Mouse (Mus musculus) embryonic fibroblast, embryonic 13.5 days (primary cell): ENCODE results near the gene Cyfip2. TPM values are rescaled to one million over a fixed set of nuclear protein-coding genes. Genes with fewer than 3 reads are reported as not detected.

Source experiments
- H3K27ac ChIP-seq: 2 replicates; pipeline ENCODE4 v1.5.1; 2012; ENCODE audit warnings: low read length, control low read depth, inconsistent platforms; ENCODE audit not compliant: insufficient read depth
- H3K4me1 ChIP-seq: 2 replicates; pipeline ENCODE4 v1.6.1; 2011; ENCODE audit warnings: low read length; ENCODE audit not compliant: control insufficient read depth, insufficient read depth
- H3K4me3 ChIP-seq: 2 replicates; pipeline ENCODE4 v1.5.1; 2011; ENCODE audit warnings: mild to moderate bottlenecking, control low read depth, low read length; ENCODE audit not compliant: insufficient read depth
- CTCF ChIP-seq: IDR thresholded peaks from 2 replicates; pipeline ENCODE4 v1.5.1; 2011; ENCODE audit warnings: mild to moderate bottlenecking, control low read depth, low read length, moderate library complexity, borderline replicate concordance; ENCODE audit not compliant: insufficient read depth
- POLR2A ChIP-seq: IDR thresholded peaks from 2 replicates; pipeline ENCODE4 v1.6.1; 2011; ENCODE audit warnings: low read depth, mild to moderate bottlenecking, control low read depth, low read length, moderate library complexity
- polyA plus RNA-seq: library from polyadenylated mRNA; stranded (reverse); fragments of >200 nt; gene quantifications from 2 replicates; pipeline ENCODE4 v1.2.4, GENCODE M21; 2011; ENCODE audit warnings: low read depth; ENCODE audit not compliant: missing spikeins, insufficient read length

The Cyfip2 gene
- polyA plus RNA-seq, 1 experiment: 1.0 TPM

DNA sequence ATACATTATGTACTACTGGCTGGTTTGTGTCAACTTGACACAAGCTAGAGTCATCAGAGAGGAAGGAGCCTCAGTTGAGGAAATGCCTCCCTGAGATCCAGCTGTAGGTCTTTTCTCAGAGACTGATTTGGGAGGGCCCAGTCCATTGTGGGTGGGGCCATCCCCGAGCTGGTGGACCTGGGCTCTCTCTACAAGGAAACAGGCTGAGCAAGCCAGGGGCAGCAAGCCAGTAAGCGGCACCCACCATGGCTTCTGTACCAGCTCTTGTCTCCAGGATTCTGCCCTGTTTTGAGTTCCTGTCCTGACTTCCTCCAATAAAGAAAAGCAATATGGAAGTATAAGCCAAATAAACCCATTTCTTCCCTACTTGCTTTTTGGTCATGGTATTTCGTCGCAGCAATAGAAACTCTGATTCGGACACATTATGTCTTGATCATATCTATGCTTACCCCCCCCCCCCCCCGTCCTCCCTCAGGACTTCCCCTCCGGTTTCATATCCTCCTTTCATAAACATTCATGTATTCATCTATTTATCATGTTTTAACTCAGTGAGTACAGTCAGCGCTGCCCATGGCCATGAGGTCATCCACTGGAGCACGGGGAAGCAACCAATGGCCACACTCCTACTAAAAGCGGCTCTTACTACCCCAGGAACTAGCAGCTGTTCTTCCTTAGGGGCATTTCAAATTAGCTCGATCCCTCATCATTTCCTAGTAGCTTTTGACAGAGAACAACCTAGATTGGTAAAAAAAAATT lies 47.5 kb downstream of the Cyfip2 start:
- Histone ChIP-seq H3K4me3 (no peak overlapping the region), H3K4me1 (0 out of 2 replicates have a peak, but pooled peaks cover 2% of the 10 kb centered on the region), H3K27ac (no peak overlapping the region)
- TF ChIP-seq CTCF (no peak), POLR2A (no peak)

DNA sequence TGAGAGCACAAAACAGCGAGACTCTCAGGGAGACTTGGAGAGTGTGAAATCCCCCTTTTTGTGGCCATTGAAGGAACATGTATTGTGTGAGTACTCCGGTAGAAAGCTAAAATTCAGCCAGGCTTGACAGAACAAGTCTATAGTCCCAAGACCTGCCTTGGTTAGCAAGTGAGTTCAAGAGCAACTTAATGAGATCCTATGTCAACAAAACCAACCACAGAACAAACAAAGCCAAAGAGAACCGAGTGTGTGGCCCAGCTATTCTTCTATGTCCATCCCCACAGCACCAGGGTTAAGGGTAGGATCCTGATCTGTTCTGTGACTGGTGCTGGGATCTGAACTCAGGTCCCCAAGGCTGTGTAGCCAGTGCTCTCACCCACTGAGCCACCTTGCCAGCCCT lies 48.1 kb downstream of the Cyfip2 start:
- Histone ChIP-seq H3K4me1 (0 out of 2 replicates have a peak, but pooled peaks cover 2% of the 10 kb centered on the region), H3K27ac (no peak overlapping the region), H3K4me3 (no peak overlapping the region)
- no peak for TF ChIP-seq CTCF
- TF ChIP-seq POLR2A: no peak

DNA sequence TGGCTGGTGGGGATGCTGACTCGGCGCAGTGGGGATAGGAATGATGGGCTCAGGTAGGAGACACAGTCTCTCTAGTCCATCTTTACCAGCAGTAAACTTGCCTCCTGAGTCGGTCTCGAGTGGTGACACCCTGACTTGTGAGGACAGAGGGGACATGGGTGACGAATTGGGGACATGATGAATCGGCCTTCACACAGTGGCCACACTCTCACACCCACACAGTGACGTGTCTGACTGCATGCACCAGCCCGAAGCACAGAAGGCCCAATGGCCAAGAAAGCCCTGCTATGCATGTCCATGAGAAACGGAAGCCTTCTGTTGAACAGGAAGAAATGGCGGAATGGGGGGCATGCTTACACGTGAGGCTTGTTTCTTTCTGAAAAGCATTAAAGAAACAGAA lies 49.4 kb downstream of the Cyfip2 start:
- 0 out of 2 replicates have a peak, but pooled peaks cover 2% of the 10 kb centered on the region for H3K4me1 ChIP-seq
- TF ChIP-seq POLR2A: no peak
- H3K27ac ChIP-seq: no peak overlapping the region
- H3K4me3 ChIP-seq: no peak overlapping the region

DNA sequence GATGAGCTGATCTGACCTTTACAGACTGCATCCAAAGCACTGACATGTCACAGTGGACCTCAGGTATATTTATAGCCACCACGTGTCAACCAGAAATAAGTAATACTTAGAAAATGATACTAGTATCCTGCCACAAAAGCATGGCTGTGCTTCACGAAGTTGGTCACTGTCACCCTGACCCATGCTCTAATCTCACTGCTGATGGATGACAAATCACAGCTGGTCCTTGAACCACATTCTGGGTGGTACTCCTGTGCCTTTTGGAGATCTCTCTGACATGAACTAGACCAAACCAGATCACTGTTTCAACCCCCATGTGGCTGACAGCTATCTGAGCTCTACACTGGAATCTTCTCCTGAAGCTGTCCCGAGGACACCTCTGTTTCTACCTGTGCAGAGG lies 49.8 kb downstream of the Cyfip2 start:
- Histone ChIP-seq H3K4me3 (no peak overlapping the region), H3K4me1 (0 out of 2 replicates have a peak, but pooled peaks cover 2% of the 10 kb centered on the region), H3K27ac (no peak overlapping the region)
- no peak for TF ChIP-seq POLR2A
- TF ChIP-seq CTCF: no peak

DNA sequence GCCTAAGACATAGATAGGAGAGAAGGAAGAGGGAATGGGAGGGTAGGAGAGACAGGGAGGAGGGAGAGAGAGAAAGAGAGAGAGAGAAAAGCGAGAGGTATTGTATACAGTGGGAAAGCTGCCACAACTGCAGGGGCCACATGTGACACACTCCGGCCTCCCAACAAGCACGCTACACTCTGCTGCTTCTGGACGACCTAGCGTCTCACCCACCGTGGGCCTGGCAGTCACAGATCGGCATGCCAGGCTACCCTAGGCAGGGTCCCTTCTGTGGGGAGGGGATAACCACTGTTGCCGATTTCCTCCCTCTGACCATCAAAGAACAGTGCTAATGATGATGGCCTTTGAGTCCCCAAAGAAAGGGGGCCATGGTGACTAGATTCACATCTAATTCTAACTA lies 53.9 kb downstream of the Cyfip2 start:
- H3K27ac ChIP-seq: no peak overlapping the region
- H3K4me3 ChIP-seq: no peak overlapping the region
- no peaks in the 10 kb centered on the region for H3K4me1 ChIP-seq
- TF ChIP-seq CTCF (no peak), POLR2A (no peak)

DNA sequence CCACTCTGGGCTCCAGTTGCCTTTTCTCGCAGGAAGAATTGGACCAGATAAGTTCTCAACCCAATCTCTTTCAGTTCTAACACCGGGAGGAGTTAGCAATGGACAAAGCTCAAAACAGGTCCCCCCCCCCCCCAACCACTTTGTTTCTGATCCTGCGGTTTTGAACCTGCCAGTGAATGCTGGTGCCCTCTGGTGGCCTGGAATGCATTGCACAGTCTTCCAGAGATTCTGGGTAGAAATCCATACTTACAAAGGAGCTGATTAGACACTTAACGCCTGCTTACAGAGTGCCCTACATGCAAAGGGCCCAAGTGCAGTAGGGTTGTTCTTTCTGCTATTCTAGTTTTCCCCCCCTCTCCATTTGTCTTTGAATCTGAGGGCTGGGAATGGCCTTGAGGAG lies 54.5 kb downstream of the Cyfip2 start:
- TF ChIP-seq POLR2A (no peak), CTCF (peak; percentile 26; the same call in 1 of the 2 replicates)
- no peak overlapping the region for H3K4me3 ChIP-seq
- H3K4me1 ChIP-seq: no peaks in the 10 kb centered on the region
- no peak overlapping the region for H3K27ac ChIP-seq

DNA sequence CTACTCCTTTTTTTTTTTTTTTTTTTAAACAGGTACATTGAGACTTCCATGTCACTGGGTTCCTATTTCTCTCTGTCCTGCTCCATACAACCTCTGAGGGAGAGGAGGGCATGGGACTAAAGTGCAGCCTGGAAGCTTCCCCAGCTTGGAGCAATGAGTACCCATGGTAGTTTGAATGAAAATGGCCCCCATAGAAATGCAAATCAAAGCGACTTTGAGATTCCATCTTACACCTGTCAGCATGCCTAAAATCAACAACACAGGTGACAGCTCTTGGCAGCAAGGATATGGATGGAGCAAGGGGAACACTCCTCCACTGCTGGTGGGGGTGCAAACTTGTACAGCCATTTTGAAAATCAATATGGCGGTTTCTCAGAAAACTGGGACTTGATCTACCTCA lies 57.4 kb downstream of the Cyfip2 start:
- no peak overlapping the region for H3K4me3 ChIP-seq
- no peak overlapping the region for H3K27ac ChIP-seq
- TF ChIP-seq CTCF (no peak), POLR2A (no peak)
- H3K4me1 ChIP-seq: no peaks in the 10 kb centered on the region

DNA sequence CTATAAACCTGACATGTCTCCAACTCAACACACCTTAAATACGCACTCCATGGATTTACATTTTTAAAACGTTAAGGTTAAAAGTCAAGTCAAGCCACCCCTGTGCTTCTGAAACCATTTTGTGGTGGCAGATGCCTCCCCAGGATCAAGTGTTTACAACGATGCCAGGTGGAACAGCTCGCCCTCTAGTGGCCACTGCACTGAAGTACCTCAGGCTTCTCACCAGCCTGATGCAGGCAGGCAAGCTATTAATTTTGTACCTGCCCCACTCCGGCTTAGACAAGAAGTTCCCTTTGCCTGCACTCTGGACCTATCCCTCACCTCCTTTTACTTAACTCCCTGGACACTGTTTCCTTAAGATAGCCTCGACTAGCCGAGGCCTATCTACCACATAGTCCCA lies 60.7 kb downstream of the Cyfip2 start:
- no peaks in the 10 kb centered on the region for H3K4me1 ChIP-seq
- TF ChIP-seq CTCF (peak; percentile 95), POLR2A (no peak)
- no peak overlapping the region for H3K27ac ChIP-seq
- no peak overlapping the region for H3K4me3 ChIP-seq

DNA sequence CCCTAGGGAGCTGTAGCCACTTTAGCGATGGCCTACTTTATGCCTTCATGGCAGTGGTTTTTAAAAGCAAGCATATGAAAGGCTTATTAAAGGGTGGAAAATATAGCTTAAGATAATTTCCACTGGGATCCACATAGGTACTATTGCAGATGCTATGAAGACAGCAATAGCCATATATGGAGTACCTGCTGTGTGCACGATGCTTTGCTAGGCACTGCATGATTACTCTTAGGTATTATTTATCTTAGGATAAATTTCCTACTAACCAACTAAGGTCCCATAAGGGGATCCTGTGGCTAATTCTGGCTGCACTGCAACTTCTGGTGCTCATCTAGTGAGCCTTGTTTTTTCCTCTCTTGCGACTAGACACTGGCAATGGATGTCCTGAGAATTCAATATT lies 64.3 kb downstream of the Cyfip2 start:
- no peak for TF ChIP-seq CTCF
- H3K4me3 ChIP-seq: no peak overlapping the region

DNA sequence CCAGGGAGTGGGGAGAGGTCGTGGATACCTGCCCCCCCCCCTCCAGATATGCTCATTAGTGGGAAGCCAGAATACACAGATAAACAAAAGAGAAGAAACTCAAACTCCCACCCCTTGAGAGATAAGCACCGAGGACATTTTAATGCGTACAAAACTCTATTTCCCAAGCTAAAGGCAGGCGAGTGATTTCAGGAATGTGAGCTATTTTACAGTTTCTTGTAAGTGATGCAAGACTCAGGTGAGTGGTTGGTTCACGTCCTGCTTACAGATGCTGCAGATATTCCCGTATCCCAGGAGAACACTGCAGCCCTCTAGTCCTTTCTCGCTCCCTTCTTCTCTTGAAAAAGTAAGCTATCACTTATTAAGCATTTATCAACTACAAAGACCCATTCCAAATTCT lies 66.3 kb downstream of the Cyfip2 start:
- Histone ChIP-seq H3K27ac (no peak overlapping the region), H3K4me1 (peaks cover 2% of the 10 kb centered on the region), H3K4me3 (no peak overlapping the region)
- TF ChIP-seq POLR2A (no peak), CTCF (no peak)

More for the DNA sequence above, 64.3 kb downstream of the Cyfip2 start:
- Histone ChIP-seq H3K27ac (no peak overlapping the region), H3K4me1 (peaks cover 2% of the 10 kb centered on the region)

DNA sequence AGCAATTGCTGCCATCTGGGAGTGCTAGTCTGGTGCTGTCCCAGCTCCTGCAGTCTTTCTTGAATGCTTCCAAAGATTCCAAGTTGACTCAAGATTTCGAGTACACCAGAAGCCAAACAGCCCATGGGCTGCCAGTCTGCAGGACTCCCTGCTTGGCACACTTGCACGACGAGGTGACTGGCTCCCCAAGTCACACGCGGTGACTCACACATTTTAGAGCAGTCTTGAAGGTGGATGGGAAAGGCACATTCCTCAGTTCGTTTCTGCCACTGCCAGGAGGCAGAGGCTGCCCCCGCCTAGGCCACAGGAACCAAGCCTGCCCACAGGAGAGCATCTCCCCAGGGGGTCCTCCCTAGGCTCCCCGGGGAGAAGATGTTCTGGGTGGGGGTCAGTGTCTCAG lies 66.7 kb downstream of the Cyfip2 start:
- Histone ChIP-seq H3K27ac (no peak overlapping the region), H3K4me1 (peaks cover 2% of the 10 kb centered on the region), H3K4me3 (no peak overlapping the region)
- no peak for TF ChIP-seq POLR2A
- no peak for TF ChIP-seq CTCF
